Mouse (Mus musculus): ENCODE measurements around the gene Ccdc125. TPM values are rescaled to one million over a fixed set of nuclear protein-coding genes. Genes with fewer than 3 reads are reported as not detected.

Gene Ccdc125
- polyA plus RNA-seq, 1 experiment = 0.61 TPM

DNA sequence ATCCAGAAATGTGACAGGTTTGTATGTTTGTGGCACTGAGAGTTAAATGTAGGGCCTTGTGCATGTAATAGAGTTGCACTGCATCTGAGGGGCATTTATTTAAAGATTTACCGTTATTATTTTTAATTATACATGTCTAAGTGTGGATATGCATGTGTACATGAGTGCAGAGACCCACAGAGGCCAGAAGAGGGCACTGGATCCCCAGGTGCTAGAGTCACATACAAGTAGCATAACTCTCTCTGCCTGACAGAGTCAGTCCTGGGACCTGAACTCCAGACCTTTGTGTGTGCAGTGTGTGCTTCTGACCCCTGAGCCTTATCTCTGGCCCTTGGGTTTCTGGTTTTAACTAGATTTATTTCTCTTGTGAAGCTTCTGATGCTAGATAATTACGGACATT is 14.8 kb downstream of the Ccdc125 start:
- no peak overlapping the region for H3K27ac ChIP-seq (ENCODE audit: insufficient read depth, low read length)
- TF ChIP-seq POLR2A (IDR thresholded peaks at IDR 0.05; ENCODE audit: borderline replicate concordance, insufficient read depth, low read length) (no peak), CTCF (IDR thresholded peaks at IDR 0.05; ENCODE audit: borderline replicate concordance, insufficient read depth, low read depth, low read length) (no peak)
- H3K27me3 ChIP-seq (ENCODE audit: control insufficient read depth, insufficient read depth, low read length) = no peaks in the 10 kb centered on the region
- H3K4me1 ChIP-seq (ENCODE audit: control insufficient read depth, insufficient read depth, low read length) = no peaks in the 10 kb centered on the region
- 78% methylated on average over 2 of the region's 2 CpGs for WGBS
- H3K4me3 ChIP-seq (replicated peaks; ENCODE audit: insufficient read depth, low read depth, low read length) = no peak overlapping the region
- DNase-seq = no peak

DNA sequence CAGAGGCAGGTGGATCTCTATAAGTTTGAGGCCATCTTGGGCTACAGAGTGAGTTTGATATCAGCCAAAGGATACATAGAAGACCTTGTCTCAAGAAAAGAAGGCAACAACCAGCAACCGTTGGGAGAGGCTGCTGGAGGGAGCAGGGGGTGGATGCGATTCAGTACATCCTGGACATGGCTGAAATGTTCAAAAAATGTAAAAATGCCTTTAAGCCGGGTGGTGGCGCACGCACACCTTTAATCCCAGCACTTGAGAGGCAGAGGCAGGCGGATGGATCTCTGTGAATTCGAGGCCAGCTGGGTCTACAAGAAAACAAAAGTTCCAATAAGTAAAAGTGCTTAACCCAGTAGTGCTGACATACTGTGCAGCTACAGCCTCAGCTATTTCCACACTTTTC is 18.0 kb downstream of the Ccdc125 start:
- no peaks in the 10 kb centered on the region for H3K4me1 ChIP-seq (ENCODE audit: control insufficient read depth, insufficient read depth, low read length)
- H3K27me3 ChIP-seq (ENCODE audit: control insufficient read depth, insufficient read depth, low read length) = no peaks in the 10 kb centered on the region
- no peak for DNase-seq
- no peak overlapping the region for H3K27ac ChIP-seq (ENCODE audit: insufficient read depth, low read length)
- H3K4me3 ChIP-seq (replicated peaks; ENCODE audit: insufficient read depth, low read depth, low read length) = no peak overlapping the region
- WGBS = 73% methylated on average over 7 of the region's 7 CpGs
- TF ChIP-seq CTCF (IDR thresholded peaks at IDR 0.05; ENCODE audit: borderline replicate concordance, insufficient read depth, low read depth, low read length) (no peak), POLR2A (IDR thresholded peaks at IDR 0.05; ENCODE audit: borderline replicate concordance, insufficient read depth, low read length) (no peak)

DNA sequence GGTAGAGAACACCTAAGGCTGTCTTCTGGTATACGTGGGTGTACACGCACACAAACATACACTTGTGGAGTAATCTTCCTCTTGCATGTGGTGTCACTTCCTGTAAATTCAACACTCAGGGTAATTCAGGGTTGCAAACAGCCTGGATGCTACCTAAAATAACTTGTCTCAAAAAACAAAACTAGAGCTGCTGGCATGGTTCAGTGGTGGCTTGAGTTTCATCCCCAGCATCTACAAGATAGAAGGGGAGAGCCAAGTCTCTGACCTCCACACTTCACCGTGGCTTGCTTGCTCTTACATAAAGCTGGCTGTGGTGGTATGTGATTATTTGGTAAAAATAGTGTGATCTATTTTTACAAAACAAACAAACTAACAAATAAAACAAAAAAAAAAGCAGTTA is 28.0 kb downstream of the Ccdc125 start:
- TF ChIP-seq POLR2A (IDR thresholded peaks at IDR 0.05; ENCODE audit: borderline replicate concordance, insufficient read depth, low read length) = no peak
- no peak for TF ChIP-seq CTCF (IDR thresholded peaks at IDR 0.05; ENCODE audit: borderline replicate concordance, insufficient read depth, low read depth, low read length)
- H3K27ac ChIP-seq (ENCODE audit: insufficient read depth, low read length) = no peak overlapping the region
- H3K4me1 ChIP-seq (ENCODE audit: control insufficient read depth, insufficient read depth, low read length) = no peaks in the 10 kb centered on the region
- no peak for DNase-seq
- 92% methylated on average over 3 of the region's 3 CpGs for WGBS
- no peak overlapping the region for H3K4me3 ChIP-seq (replicated peaks; ENCODE audit: insufficient read depth, low read depth, low read length)
- no peaks in the 10 kb centered on the region for H3K27me3 ChIP-seq (ENCODE audit: control insufficient read depth, insufficient read depth, low read length)

DNA sequence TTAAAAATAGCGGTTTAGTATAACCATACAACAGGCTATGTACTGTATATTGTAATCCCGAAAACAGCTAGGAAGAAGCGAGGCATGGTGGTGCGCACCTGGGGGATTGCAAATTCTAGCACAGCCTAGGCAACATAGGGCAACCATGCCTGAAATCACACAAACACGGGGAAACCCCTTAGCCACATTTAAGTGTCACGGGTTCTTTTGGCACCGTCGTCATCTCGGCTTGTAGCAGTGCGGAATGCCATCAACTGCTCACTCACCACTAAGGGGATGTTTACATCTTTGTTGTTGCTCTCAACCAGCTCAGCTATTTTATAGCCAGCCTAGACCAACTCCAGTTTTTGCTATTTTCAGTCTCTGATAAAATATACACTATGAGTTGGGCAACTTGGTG is 29.3 kb downstream of the Ccdc125 start:
- Histone ChIP-seq H3K4me1 (ENCODE audit: control insufficient read depth, insufficient read depth, low read length) (no peaks in the 10 kb centered on the region), H3K4me3 (replicated peaks; ENCODE audit: insufficient read depth, low read depth, low read length) (no peak overlapping the region), H3K27me3 (ENCODE audit: control insufficient read depth, insufficient read depth, low read length) (no peaks in the 10 kb centered on the region), H3K27ac (ENCODE audit: insufficient read depth, low read length) (no peak overlapping the region)
- 92% methylated on average over 10 of the region's 10 CpGs for WGBS
- DNase-seq = no peak
- TF ChIP-seq CTCF (IDR thresholded peaks at IDR 0.05; ENCODE audit: borderline replicate concordance, insufficient read depth, low read depth, low read length) (no peak), POLR2A (IDR thresholded peaks at IDR 0.05; ENCODE audit: borderline replicate concordance, insufficient read depth, low read length) (no peak)

DNA sequence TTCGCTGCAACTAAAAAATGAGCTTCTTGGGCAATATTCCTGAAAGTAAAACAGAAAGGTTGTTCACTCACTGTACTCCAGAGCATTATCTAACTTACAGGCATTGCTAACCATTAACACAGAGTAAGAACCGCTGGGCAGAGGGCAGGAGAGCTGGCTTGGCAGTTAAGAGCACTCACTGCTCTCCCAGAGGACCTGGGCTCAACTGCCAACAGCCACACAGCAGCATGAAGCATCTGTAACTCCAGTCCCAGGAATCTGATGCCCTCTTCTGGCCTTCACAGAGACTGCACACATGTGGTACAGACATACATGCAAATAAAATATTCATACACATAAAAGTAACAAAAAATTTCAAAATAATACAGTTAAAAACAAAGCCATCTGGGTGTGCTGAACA is 34.0 kb downstream of the Ccdc125 start:
- H3K27ac ChIP-seq (ENCODE audit: insufficient read depth, low read length) = no peak overlapping the region
- 96% methylated on average over 2 of the region's 2 CpGs for WGBS
- no peaks in the 10 kb centered on the region for H3K4me1 ChIP-seq (ENCODE audit: control insufficient read depth, insufficient read depth, low read length)
- no peaks in the 10 kb centered on the region for H3K27me3 ChIP-seq (ENCODE audit: control insufficient read depth, insufficient read depth, low read length)
- no peak for DNase-seq
- no peak overlapping the region for H3K4me3 ChIP-seq (replicated peaks; ENCODE audit: insufficient read depth, low read depth, low read length)
- TF ChIP-seq POLR2A (IDR thresholded peaks at IDR 0.05; ENCODE audit: borderline replicate concordance, insufficient read depth, low read length) (no peak), CTCF (IDR thresholded peaks at IDR 0.05; ENCODE audit: borderline replicate concordance, insufficient read depth, low read depth, low read length) (no peak)

DNA sequence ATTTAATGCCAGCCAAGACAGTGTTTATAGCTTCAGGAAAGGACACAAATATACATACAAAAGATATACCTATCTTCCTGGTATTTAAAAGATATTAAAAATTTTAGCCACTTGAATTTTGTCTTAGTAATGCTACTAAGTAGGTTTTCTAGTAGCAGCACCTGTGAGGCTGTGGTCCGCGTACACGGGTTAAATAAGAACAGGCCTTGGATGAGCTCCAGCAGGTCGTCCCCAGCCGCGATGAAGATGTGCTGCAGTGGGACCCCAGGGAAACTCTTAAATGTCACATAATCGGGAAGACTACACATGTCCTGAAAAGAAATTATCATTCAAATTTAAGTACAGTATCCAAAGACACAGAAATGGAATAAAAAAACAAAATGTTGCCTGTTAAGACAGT is 36.7 kb downstream of the Ccdc125 start:
- Histone ChIP-seq H3K27me3 (ENCODE audit: control insufficient read depth, insufficient read depth, low read length) (no peaks in the 10 kb centered on the region), H3K27ac (ENCODE audit: insufficient read depth, low read length) (no peak overlapping the region), H3K4me1 (ENCODE audit: control insufficient read depth, insufficient read depth, low read length) (no peaks in the 10 kb centered on the region), H3K4me3 (replicated peaks; ENCODE audit: insufficient read depth, low read depth, low read length) (no peak overlapping the region)
- no peak for TF ChIP-seq POLR2A (IDR thresholded peaks at IDR 0.05; ENCODE audit: borderline replicate concordance, insufficient read depth, low read length)
- no peak for TF ChIP-seq CTCF (IDR thresholded peaks at IDR 0.05; ENCODE audit: borderline replicate concordance, insufficient read depth, low read depth, low read length)
- DNase-seq = no peak
- 94% methylated on average over 7 of the region's 7 CpGs for whole genome bisulfite sequencing

DNA sequence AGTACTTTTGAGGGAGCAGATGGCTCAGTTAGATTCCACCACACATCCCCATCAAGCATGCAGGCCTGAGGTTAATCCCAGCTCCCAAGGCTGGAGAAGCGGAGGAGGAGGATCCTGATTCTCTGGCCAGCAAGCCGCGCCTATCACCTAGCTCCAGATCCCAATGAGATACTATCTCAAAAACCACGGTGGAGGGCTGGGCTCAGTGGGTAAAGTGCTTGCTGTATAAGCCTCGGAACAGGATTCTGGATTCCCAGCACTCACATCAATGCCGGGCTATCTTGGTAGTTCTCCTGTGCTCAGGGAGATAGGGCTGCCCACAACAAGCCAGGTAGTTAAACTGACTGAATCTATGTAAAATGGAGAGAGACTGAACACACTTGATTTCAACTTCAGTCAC is 46.0 kb downstream of the Ccdc125 start:
- H3K27ac ChIP-seq (ENCODE audit: insufficient read depth, low read length) = no peak overlapping the region
- no peaks in the 10 kb centered on the region for H3K4me1 ChIP-seq (ENCODE audit: control insufficient read depth, insufficient read depth, low read length)
- DNase-seq = no peak
- H3K27me3 ChIP-seq (ENCODE audit: control insufficient read depth, insufficient read depth, low read length) = no peaks in the 10 kb centered on the region
- TF ChIP-seq POLR2A (IDR thresholded peaks at IDR 0.05; ENCODE audit: borderline replicate concordance, insufficient read depth, low read length) = no peak
- no peak for TF ChIP-seq CTCF (IDR thresholded peaks at IDR 0.05; ENCODE audit: borderline replicate concordance, insufficient read depth, low read depth, low read length)
- WGBS = 93% methylated on average over 6 of the region's 6 CpGs
- no peak overlapping the region for H3K4me3 ChIP-seq (replicated peaks; ENCODE audit: insufficient read depth, low read depth, low read length)

DNA sequence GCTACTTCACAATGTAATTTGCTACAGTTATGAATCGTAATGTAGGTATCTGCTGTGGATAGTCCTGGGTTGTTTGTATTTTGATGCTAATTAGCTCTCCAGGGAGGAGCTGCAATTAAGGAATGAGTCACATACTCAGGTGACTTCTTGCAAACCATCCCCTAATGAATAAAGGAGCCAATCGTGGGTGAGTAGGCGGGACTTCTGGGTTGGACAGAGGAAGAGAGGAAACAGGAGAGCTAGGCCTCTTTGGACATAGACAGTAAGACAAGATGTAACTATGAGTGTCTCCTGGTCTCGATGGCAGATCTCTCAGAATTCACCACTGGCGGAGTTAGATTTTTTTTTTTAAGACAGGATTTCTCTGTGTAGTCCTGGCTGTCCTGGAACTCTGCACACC is 52.1 kb downstream of the Ccdc125 start:
- Histone ChIP-seq H3K27ac (ENCODE audit: insufficient read depth, low read length) (no peak overlapping the region), H3K4me3 (replicated peaks; ENCODE audit: insufficient read depth, low read depth, low read length) (no peak overlapping the region), H3K27me3 (ENCODE audit: control insufficient read depth, insufficient read depth, low read length) (no peaks in the 10 kb centered on the region), H3K4me1 (ENCODE audit: control insufficient read depth, insufficient read depth, low read length) (no peaks in the 10 kb centered on the region)
- no peak for TF ChIP-seq CTCF (IDR thresholded peaks at IDR 0.05; ENCODE audit: borderline replicate concordance, insufficient read depth, low read depth, low read length)
- no peak for TF ChIP-seq POLR2A (IDR thresholded peaks at IDR 0.05; ENCODE audit: borderline replicate concordance, insufficient read depth, low read length)
- DNase-seq = no peak
- WGBS = 87% methylated on average over 5 of the region's 5 CpGs
